Mouse (Mus musculus): Measurements from ENCODE around the gene Camk1d.

DNA sequence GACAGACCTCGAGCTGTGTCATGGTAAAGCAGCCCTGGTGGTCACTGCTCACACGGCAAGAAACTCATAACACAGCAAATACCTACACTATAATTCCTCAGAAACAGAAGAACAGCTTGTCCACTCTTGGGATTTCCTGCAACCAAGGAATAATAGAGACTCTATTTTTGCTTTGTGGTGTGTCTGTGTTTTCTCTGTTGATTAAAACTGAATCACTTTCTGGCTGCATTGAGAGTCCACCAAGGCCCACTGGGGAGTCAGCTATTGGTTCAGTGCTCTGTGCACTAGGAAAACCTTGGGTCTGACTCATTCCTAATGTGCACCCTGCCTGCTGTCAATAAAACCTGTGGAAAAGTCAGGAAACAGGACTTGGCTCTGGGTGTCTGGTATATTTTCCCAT, 68.7 kb downstream of the Camk1d start:
- TF ChIP-seq EP300 (IDR thresholded peaks at IDR 0.05; ENCODE audit: low read depth), result no peak
- no peak for TF ChIP-seq CTCF (IDR thresholded peaks at IDR 0.05; ENCODE audit: low read depth)

All from heart, postnatal 0 days (tissue).